7 mouse cellular contexts compared by ENCODE assay signal in the genomic region with DNA sequence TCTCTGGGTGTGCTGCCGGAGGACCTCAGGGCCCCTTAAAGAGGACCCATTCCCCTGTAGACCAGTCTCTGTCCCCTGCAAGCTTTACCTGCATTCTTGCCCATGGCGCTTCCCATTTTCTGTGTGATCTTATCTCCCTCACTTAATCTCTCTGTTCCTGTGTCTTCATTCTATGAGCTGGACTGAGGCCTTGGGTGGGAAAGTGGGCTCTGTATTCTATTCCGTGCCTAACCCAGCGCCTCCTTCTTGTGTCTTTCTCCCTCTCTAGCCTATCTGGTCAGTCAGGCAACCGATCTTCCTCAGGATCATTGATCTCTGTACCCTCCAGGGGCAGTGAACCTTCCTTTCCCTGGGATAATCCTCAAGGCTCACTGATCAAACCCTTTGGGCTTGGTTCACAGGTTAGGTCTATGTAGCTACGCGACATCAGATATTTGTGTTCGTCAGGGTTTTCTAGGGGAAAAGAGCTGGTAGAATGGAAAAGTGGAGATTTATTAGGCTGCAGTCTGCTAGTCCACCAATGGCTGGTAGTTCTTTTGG. TPM values are rescaled to one million over a fixed set of nuclear protein-coding genes. Genes with fewer than 3 reads are reported as not detected.
DNase-seq lines count a peak whose midpoint lies in the region; ATAC-seq and TF ChIP-seq lines count a peak whose summit lies in the region.

No protein-coding gene starts in this region.

- peak overlapping the region; percentile 98 for H3K4me2 ChIP-seq in forebrain, postnatal 0 days (ENCODE audit: low read depth)
- H3K4me2 ChIP-seq in liver, embryonic 15.5 days = peak overlapping the region; percentile 86

- 30% methylated on average over 8 of the region's 8 CpGs for WGBS in forebrain, postnatal 0 days
- 26% methylated on average over 8 of the region's 8 CpGs for WGBS in liver, embryonic 15.5 days (ENCODE audit: insufficient replicate concordance)

- H3ac ChIP-seq in C2C12 (ENCODE audit: control insufficient read depth, insufficient read length, low read depth) = peak overlapping the region; percentile 62

- H3K9ac ChIP-seq in ES-Bruce4 (ENCODE audit: low read depth, poor library complexity, severe bottlenecking) = peak overlapping the region; percentile 82
- H3K9ac ChIP-seq in forebrain, postnatal 0 days = peak overlapping the region; percentile 25; the same call in 1 of the 2 replicates
- peak overlapping the region; percentile 96 for H3K9ac ChIP-seq in liver, embryonic 15.5 days

- peak overlapping the region; percentile 91 for H3K4me3 ChIP-seq in C2C12 (ENCODE audit: insufficient read depth, poor library complexity, severe bottlenecking)
- H3K4me3 ChIP-seq in ES-Bruce4 (ENCODE audit: low read depth, low read length) = peak overlapping the region; percentile 84
- peak overlapping the region; percentile 44 for H3K4me3 ChIP-seq in forebrain, postnatal 0 days (ENCODE audit: low read depth, low read length)
- H3K4me3 ChIP-seq in liver, embryonic 15.5 days (replicated peaks) = peak overlapping the region; percentile 98

- peaks cover 56% of the 10 kb centered on the region for H3K79me2 ChIP-seq in C2C12 (ENCODE audit: control insufficient read depth, insufficient read depth)

- H3K27me3 ChIP-seq in C2C12 (ENCODE audit: control insufficient read depth, insufficient read depth, insufficient read length) (no peaks in the 10 kb centered on the region), ES-Bruce4 (ENCODE audit: control insufficient read depth, insufficient read depth, low read length, poor library complexity, severe bottlenecking) (no peaks in the 10 kb centered on the region)
- no peaks in the 10 kb centered on the region for H3K27me3 ChIP-seq in forebrain, postnatal 0 days (ENCODE audit: insufficient read depth, low read length)
- H3K27me3 ChIP-seq in liver, embryonic 15.5 days = no peaks in the 10 kb centered on the region

- H3K36me3 ChIP-seq in C2C12 (ENCODE audit: control insufficient read depth, insufficient read depth) (peaks cover 13% of the 10 kb centered on the region), ES-Bruce4 (ENCODE audit: control insufficient read depth, insufficient read depth, low read length, poor library complexity, severe bottlenecking) (0 out of 2 replicates have a peak, but pooled peaks cover 2% of the 10 kb centered on the region)
- no peaks in the 10 kb centered on the region for H3K36me3 ChIP-seq in forebrain, postnatal 0 days (ENCODE audit: insufficient read depth)
- H3K36me3 ChIP-seq in liver, embryonic 15.5 days (replicated peaks) = peaks cover 45% of the 10 kb centered on the region

- no peaks in the 10 kb centered on the region for H3K9me3 ChIP-seq in ES-Bruce4 (replicated peaks; ENCODE audit: control insufficient read depth, insufficient read depth, low read length, poor library complexity, severe bottlenecking)
- H3K9me3 ChIP-seq in forebrain, postnatal 0 days (ENCODE audit: low read length) = no peaks in the 10 kb centered on the region
- no peaks in the 10 kb centered on the region for H3K9me3 ChIP-seq in liver, embryonic 15.5 days (replicated peaks)

- H3K79me3 ChIP-seq in C2C12 (ENCODE audit: low read depth) = peaks cover 38% of the 10 kb centered on the region

- DNase-seq in forebrain, postnatal 0 days = no peak
- DNase-seq in left cerebral cortex, adult 8-10 months (ENCODE audit: low spot score in 2 of 2) = no peak
- DNase-seq in cerebellum, adult 9-11 months = no peak
- no peak for DNase-seq in T-cell, adult 2 months (ENCODE audit: low spot score)

- no peak for TF ChIP-seq CTCF in C2C12 (IDR thresholded peaks at IDR 0.05; ENCODE audit: control insufficient read depth, insufficient read depth, insufficient read length)
- TF ChIP-seq CTCF in ES-Bruce4 (IDR thresholded peaks at IDR 0.05; ENCODE audit: low read depth, low read length) = no peak
- no peak for TF ChIP-seq CTCF in forebrain, postnatal 0 days (IDR thresholded peaks at IDR 0.05; ENCODE audit: low read depth)

- no peak for TF ChIP-seq EP300 in ES-Bruce4 (IDR thresholded peaks at IDR 0.05; ENCODE audit: insufficient read depth, low read depth, low read length)

- 0 out of 2 replicates have a peak overlapping the region, but pooled peaks have one; percentile 8 for H3K27ac ChIP-seq in ES-Bruce4 (ENCODE audit: insufficient read depth, low read length)
- no peak overlapping the region for H3K27ac ChIP-seq in forebrain, postnatal 0 days (ENCODE audit: low read depth, low read length)
- H3K27ac ChIP-seq in liver, embryonic 15.5 days (replicated peaks) = peak overlapping the region; percentile 89

- no peak for ATAC-seq in forebrain, postnatal 0 days
- no peak; the same call in 1 of the 2 replicates for ATAC-seq in liver, embryonic 15.5 days (ENCODE audit: insufficient read depth)

- no peak for TF ChIP-seq POLR2A in ES-Bruce4 (IDR thresholded peaks at IDR 0.05; ENCODE audit: insufficient read depth, low read length)

- H3K4me1 ChIP-seq in ES-Bruce4 (ENCODE audit: control insufficient read depth, insufficient read depth, low read length) = peaks cover 4% of the 10 kb centered on the region
- peaks cover 3% of the 10 kb centered on the region; the same call in 1 of the 2 replicates for H3K4me1 ChIP-seq in forebrain, postnatal 0 days (ENCODE audit: insufficient read depth)
- peaks cover 50% of the 10 kb centered on the region for H3K4me1 ChIP-seq in liver, embryonic 15.5 days (replicated peaks)

TF ChIP-seq in C2C12, 6 proteins besides CTCF, POLR2A, EP300 and RAD21:
- TF ChIP-seq MYOD1 (IDR thresholded peaks at IDR 0.05; ENCODE audit: control insufficient read depth, insufficient read length, low read depth) = no peak
- TF ChIP-seq MAX (IDR thresholded peaks at IDR 0.05) = no peak
- TF ChIP-seq CEBPB (IDR thresholded peaks at IDR 0.05; ENCODE audit: low read depth) = no peak
- no peak for TF ChIP-seq FOSL1 (IDR thresholded peaks at IDR 0.05; ENCODE audit: insufficient read depth, low read length, poor library complexity, severe bottlenecking)
- TF ChIP-seq USF1 (IDR thresholded peaks at IDR 0.05; ENCODE audit: low read depth) = no peak
- no peak for TF ChIP-seq MYOG (IDR thresholded peaks at IDR 0.05; ENCODE audit: control insufficient read depth, extremely low read depth, insufficient read length)

RNA-seq across cellular contexts. Expression of gene Cit, which starts 0.6 kb away (rescaled TPM):
- polyA plus RNA-seq in C2C12 (2012; fragmentation: generic; extraction: Trizol) (19.9 TPM), ES-Bruce4 (2011; ENCODE audit: insufficient read depth, insufficient read length, low read depth, missing spikeins) (59.5 and 67.1 TPM in 2 replicates)
- total RNA-seq in forebrain, postnatal 0 days (2014; rRNA removed) = 15.8 and 23.3 TPM in 2 replicates
- polyA plus RNA-seq in forebrain, postnatal 0 days (2015; fragmentation: Nextera tagmentation; extraction: Ambion mirVana) = 7.6 and 18.7 TPM in 2 replicates
- 36.3 and 36.4 TPM in 2 replicates for polyA plus RNA-seq in liver, embryonic 15.5 days (2015; fragmentation: Nextera tagmentation; extraction: Ambion mirVana)
- 100 to 1,000 TPM; 181 to 207 (median 194) TPM for total RNA-seq in left cerebral cortex, adult 8-10 months (2022)

Comparison
In these comparisons a context has a peak if more than half of its experiments do, and no peak if none do; other contexts are left out.
1. H3K4me3 ChIP-seq: peak in every context shown above with its lines; median percentile 98 in liver, embryonic 15.5 days; 91 in C2C12; 84 in ES-Bruce4; 44 in forebrain, postnatal 0 days.
2. H3K9ac ChIP-seq: peak in every context shown above with its lines; median percentile 96 in liver, embryonic 15.5 days; 82 in ES-Bruce4; 25 in forebrain, postnatal 0 days.